Mouse (Mus musculus) liver, postnatal 0 days (tissue): ENCODE results near the gene Hs3st4. TPM values are rescaled to one million over a fixed set of nuclear protein-coding genes. Genes with fewer than 3 reads are reported as not detected.

Experiments
- ATAC-seq: fragments of 200-750 bp; cut with Nextera tagmentation; 2 replicates; pipeline ENCODE4 v1.8.0; 2017; ENCODE audit warnings: mild to moderate bottlenecking, moderate library complexity
- DNase-seq: peaks from one replicate; pipeline ENCODE4 v3.0.0-alpha.2; 2016
- H3K27ac ChIP-seq: fragments of 300-500 bp; sonication (generic); 2 replicates; pipeline ENCODE4 v1.5.1; 2014; ENCODE audit warnings: antibody characterized with exemption, moderate library complexity, mild to moderate bottlenecking, low read depth
- H3K27me3 ChIP-seq: fragments of 300-500 bp; sonication (generic); 2 replicates; pipeline ENCODE4 v1.6.1; 2014; ENCODE audit warnings: low read length, control low read depth, mixed read lengths; ENCODE audit not compliant: insufficient read depth
- H3K36me3 ChIP-seq: fragments of 300-500 bp; sonication (generic); replicated peaks from 2 replicates; pipeline ENCODE4 v1.6.1; 2014; ENCODE audit warnings: mild to moderate bottlenecking, control low read depth, low read length, moderate library complexity, mixed read lengths; ENCODE audit not compliant: insufficient read depth
- H3K4me1 ChIP-seq: fragments of 300-500 bp; sonication (generic); 2 replicates; pipeline ENCODE4 v1.6.1; 2014; ENCODE audit warnings: antibody characterized with exemption, mild to moderate bottlenecking, control low read depth; ENCODE audit not compliant: insufficient read depth
- H3K4me2 ChIP-seq: fragments of 300-500 bp; sonication (generic); 2 replicates; pipeline ENCODE4 v1.6.1; 2014; ENCODE audit warnings: low read depth, mild to moderate bottlenecking, low read length, moderate library complexity, mixed read lengths
- H3K4me3 ChIP-seq: fragments of 300-500 bp; sonication (generic); 2 replicates; pipeline ENCODE4 v1.5.1; 2014; ENCODE audit warnings: low read depth, low read length
- H3K9ac ChIP-seq: fragments of 300-500 bp; sonication (generic); replicated peaks from 2 replicates; pipeline ENCODE4 v1.6.1; 2014; ENCODE audit warnings: mild to moderate bottlenecking, moderate library complexity
- H3K9me3 ChIP-seq: fragments of 300-500 bp; sonication (generic); 2 replicates; pipeline ENCODE4 v1.6.1; 2016; ENCODE audit warnings: mild to moderate bottlenecking, control low read depth, low read length, mixed read lengths
- CTCF ChIP-seq: sonication (generic); IDR thresholded peaks from 2 replicates; pipeline ENCODE4 v1.5.1; 2016; ENCODE audit warnings: antibody characterized with exemption, low read depth
- EP300 ChIP-seq: IDR thresholded peaks from 2 replicates; pipeline ENCODE4 v1.6.1; 2016; ENCODE audit warnings: antibody characterized with exemption, low read depth, mild to moderate bottlenecking
- WGBS: fragments of 180-500 bp; shearing (Covaris S2); extraction: QIAGEN DNeasy Blood & Tissue Kit; methylation state at CpG from one replicate; pipeline ENCODE4 v1.1.7; 2014; ENCODE audit not compliant: insufficient replicate concordance; 5-methylcytosine and 5-hydroxymethylcytosine counted together
- polyA plus RNA-seq: library from polyadenylated mRNA; unstranded; fragments of >200 nt; fragmentation: Nextera tagmentation; extraction: Ambion mirVana; gene quantifications from 2 replicates; pipeline ENCODE4 v1.2.1, GENCODE M21; 2015

Hs3st4 gene
- polyA plus RNA-seq, 1 experiment from 2014 or later: not detected

DNA sequence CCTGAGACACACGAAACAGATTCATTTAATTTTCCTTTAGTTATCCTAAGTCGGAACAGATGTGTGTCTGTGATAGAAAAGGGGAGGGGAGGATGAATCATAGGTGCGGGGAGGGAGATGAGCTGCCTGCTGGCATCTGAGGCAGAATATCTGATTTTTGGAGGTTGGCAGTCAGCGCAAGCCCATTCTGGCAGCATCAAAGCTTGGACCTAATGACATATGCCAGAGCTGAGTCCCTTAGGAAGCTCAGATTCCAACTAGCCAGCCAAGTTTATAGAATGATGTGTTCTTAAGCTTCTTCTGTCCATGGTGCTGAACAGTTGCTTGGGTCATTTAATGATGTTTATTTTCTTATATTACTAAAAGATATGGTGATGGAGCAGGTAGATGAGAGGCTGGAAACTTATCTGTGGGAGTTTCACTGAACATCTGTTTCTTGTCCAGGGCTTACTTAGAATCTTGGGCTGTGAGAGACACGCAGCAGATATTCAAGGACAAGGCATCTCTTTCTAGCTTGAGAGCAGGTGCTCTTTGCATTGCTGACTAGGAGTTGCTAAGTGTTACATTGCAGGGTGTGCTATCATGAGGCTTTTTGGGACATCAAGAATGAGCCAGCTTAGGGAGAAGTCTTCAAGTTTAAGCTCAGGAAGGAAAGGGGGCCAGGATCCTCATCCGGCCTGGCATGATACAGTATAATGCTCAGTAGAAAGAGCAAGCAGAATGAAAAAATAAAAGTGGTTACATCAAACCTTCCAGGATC, 216.3 kb downstream of the Hs3st4 start:
- no peak overlapping the region for H3K4me2 ChIP-seq
- TF ChIP-seq EP300 (no peak), CTCF (no peak)

DNA sequence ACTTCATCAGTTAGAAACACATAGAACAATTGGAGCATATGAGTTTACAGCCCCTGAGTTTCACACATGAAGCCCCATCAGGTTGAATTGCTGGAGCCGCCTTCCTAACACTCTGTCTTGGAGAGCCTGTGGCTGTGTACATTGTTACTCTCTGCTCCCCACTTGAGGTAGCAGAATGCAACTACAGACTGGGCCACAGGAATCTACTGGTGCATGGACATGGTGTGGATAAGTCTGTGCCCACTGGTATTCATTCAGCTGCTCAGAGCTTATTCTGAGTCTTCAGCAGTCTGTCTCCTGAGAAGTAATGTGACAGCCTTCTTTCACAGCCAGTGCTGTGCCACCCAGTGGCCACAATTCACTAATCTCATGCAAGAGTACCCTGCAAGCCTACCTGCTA, 234.3 kb downstream of the Hs3st4 start:
- 60% methylated on average over 1 of the region's 1 CpGs for WGBS
- ATAC-seq: no peak
- no peak for TF ChIP-seq CTCF
- no peak for TF ChIP-seq EP300
- Histone ChIP-seq H3K36me3 (no peaks in the 10 kb centered on the region), H3K9ac (no peak overlapping the region), H3K9me3 (no peaks in the 10 kb centered on the region), H3K4me3 (no peak overlapping the region), H3K27ac (no peak overlapping the region), H3K4me2 (no peak overlapping the region), H3K27me3 (no peaks in the 10 kb centered on the region), H3K4me1 (no peaks in the 10 kb centered on the region)
- DNase-seq: no peak

More for the DNA sequence above, 216.3 kb downstream of the Hs3st4 start:
- H3K4me1 ChIP-seq: no peaks in the 10 kb centered on the region
- no peak overlapping the region for H3K9ac ChIP-seq
- H3K36me3 ChIP-seq: no peaks in the 10 kb centered on the region
- ATAC-seq (no peak), DNase-seq (no peak)
- no peak overlapping the region for H3K27ac ChIP-seq
- no peaks in the 10 kb centered on the region for H3K27me3 ChIP-seq
- no peaks in the 10 kb centered on the region; the same call in 1 of the 2 replicates for H3K9me3 ChIP-seq
- H3K4me3 ChIP-seq: no peak overlapping the region
- 70% methylated on average over 6 of the region's 6 CpGs for WGBS

DNA sequence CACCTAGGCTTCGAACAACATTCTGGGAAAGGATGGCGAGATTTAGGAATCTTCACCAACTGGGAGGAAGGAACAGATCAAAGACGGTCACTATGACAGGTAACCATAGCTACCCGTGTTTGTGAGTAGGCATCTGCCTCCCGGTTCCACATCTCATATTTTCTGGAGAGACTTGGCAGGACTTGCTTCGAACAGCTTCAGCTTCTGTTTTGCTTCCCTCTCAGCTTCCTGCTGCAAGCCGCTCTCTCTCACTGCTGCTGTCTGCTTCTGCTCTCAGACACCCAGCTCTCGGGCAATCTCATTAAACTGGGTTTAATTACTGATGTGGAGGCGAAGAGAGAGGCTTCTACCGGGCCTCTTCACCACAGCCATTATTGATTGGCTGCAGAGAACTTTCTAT, 237.9 kb downstream of the Hs3st4 start:
- Histone ChIP-seq H3K9ac (no peak overlapping the region), H3K36me3 (no peaks in the 10 kb centered on the region), H3K27ac (no peak overlapping the region), H3K4me3 (no peak overlapping the region), H3K4me2 (no peak overlapping the region), H3K27me3 (no peaks in the 10 kb centered on the region), H3K9me3 (no peaks in the 10 kb centered on the region), H3K4me1 (no peaks in the 10 kb centered on the region)
- TF ChIP-seq CTCF: no peak
- no peak for TF ChIP-seq EP300
- WGBS: 58% methylated on average over 10 of the region's 10 CpGs
- DNase-seq (no peak), ATAC-seq (no peak)

GRCm38 (mm10) chr7:124237896-124238670, 255.4 kb downstream of the Hs3st4 start:
- H3K4me3 ChIP-seq: no peak overlapping the region
- no peak for TF ChIP-seq EP300
- no peak for DNase-seq

DNA sequence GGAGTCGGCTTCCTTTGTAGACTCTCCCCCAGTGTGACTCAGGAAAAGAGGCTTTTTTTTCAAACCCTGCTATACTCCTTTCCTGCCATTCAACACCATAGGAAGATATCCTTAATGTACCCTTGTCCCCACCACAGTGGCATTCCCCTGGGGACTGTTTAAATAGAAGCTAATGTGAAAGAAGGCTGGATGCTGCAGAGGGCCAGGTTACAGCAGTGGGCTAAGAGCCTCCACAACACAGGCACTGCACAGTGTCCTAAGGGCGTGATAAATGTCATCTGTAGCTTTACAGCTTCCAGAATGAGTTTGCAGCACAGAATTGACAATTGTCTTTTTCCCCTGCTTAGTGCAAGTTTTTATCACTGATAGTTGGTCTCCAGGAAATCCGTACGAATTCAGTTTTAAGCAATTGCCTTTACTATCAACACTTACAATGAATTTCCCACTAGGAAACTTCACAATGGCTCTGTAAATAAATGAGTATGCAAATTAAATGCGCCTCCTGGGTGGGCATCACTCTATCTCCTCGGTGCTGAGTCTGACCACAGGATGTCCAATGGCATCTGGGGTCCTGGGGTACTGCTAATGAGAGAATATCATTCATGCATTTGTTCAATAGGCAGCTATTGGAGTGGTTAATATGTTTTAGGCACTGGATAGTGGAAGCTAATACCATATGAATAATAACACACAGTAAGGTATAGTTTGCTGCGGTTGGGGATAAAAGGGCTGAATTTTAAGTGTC, 257.4 kb downstream of the Hs3st4 start:
- Histone ChIP-seq H3K4me3 (no peak overlapping the region), H3K9ac (no peak overlapping the region), H3K4me1 (no peaks in the 10 kb centered on the region), H3K4me2 (no peak overlapping the region), H3K9me3 (no peaks in the 10 kb centered on the region), H3K27me3 (no peaks in the 10 kb centered on the region), H3K36me3 (no peaks in the 10 kb centered on the region), H3K27ac (no peak overlapping the region)
- no peak for ATAC-seq
- no peak for DNase-seq
- TF ChIP-seq EP300 (no peak), CTCF (no peak)
- WGBS: 36% methylated on average over 7 of the region's 7 CpGs

More at GRCm38 (mm10) chr7:124237896-124238670, 255.4 kb downstream of the Hs3st4 start:
- ATAC-seq: no peak
- Histone ChIP-seq H3K9ac (no peak overlapping the region), H3K27me3 (no peaks in the 10 kb centered on the region), H3K9me3 (no peaks in the 10 kb centered on the region), H3K4me1 (no peaks in the 10 kb centered on the region), H3K36me3 (no peaks in the 10 kb centered on the region), H3K27ac (no peak overlapping the region), H3K4me2 (no peak overlapping the region)
- WGBS: 72% methylated on average over 4 of the region's 4 CpGs

DNA sequence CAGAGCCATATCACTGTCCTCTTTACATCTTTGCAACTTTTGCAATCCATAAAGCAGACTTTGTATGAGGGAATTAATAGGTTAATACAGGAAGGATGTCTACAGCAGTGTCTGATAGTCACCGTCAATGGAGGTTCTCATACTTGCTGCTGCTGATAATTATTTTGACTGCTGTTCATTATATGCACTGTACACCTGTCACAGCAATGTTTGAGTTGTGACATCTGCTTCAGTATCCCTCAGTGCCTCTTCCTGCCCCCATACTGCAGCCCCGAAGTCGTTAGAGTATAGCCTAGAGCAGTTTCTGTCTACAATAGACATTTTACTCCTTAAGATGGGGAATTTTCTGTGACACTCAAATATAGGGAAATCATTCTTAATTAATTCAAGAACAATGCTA, 267.2 kb downstream of the Hs3st4 start:
- ATAC-seq (no peak), DNase-seq (no peak)
- Histone ChIP-seq H3K27ac (no peak overlapping the region), H3K9me3 (no peaks in the 10 kb centered on the region), H3K4me2 (no peak overlapping the region), H3K36me3 (no peaks in the 10 kb centered on the region), H3K27me3 (no peaks in the 10 kb centered on the region), H3K4me1 (no peaks in the 10 kb centered on the region), H3K9ac (no peak overlapping the region), H3K4me3 (no peak overlapping the region)
- TF ChIP-seq CTCF (no peak), EP300 (no peak)
- WGBS: 64% methylated on average over 3 of the region's 3 CpGs
